Mouse (Mus musculus): ENCODE results near the gene Hs6st1.

- no peak for TF ChIP-seq POLR2A (IDR thresholded peaks at IDR 0.05; ENCODE audit: insufficient read depth, low read length)
- TF ChIP-seq CTCF (IDR thresholded peaks at IDR 0.05; ENCODE audit: low read depth, low read length): no peak
- no peak for TF ChIP-seq EP300 (IDR thresholded peaks at IDR 0.05; ENCODE audit: insufficient read depth, low read depth, low read length)
These were observed 2.5 kb downstream of the Hs6st1 start for GRCm38 (mm10) chr1:36070740-36071139.

Measured in ES-Bruce4 (cell line).